Mouse (Mus musculus): ENCODE results near the gene Mtmr4.

Gene Mtmr4

DNA sequence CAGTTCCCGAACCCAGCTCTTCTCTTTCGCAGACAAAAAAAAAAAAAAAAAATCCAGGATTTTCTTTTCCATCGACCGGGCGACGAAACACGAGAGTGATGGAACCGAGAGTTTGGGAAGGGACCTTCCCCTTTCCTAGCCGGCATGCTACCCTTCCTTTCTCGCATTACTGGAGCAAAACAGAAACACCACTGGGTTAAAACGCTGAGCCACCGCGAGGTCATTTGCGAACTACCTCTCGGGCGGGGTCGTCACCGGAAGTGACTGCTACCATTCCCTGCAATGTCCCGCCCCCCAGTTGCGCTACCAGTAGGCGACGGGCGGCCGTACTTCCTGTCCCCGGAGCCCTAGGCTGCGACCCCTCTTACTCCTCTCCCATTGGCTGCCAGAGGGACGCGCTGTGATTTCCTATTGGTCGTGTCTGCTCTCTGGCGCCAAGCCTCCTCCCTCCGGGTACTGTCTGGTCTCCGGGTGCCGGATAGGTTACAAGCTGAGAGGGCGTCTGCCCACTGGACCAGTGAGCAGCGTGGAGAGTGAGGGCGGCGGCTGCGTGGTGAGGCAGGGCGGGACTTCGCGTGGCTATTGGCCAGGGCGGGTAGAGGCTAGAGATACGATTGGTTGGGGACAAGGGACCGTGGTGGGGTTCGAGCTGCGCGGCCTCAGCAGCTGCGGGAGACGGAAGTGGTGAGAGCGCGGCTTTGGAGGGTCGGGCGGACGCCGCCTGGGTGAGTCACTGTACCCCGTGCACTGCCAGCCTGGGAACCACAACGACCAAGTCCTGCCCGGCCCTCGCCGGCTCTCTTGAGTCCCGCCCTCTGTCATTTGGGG is at the start of gene Mtmr4:
Gene Mtmr4 (plus strand): TSS at position 637 of the 828 bp plus-strand sequence.
- peak; percentile 99 to 100 for DNase-seq

GRCm38 (mm10) chr11:87542285-87542684 is 49.7 kb upstream of the Mtmr4 start:
- peak; percentile 23 to 36 for DNase-seq

GRCm38 (mm10) chr11:87542906-87543305 is 49.1 kb upstream of the Mtmr4 start:
- peak; percentile 80 to 87 for DNase-seq

GRCm38 (mm10) chr11:87553342-87553741 is 38.6 kb upstream of the Mtmr4 start:
- no peak for DNase-seq

- no peak for DNase-seq
Observed at GRCm38 (mm10) chr11:87554386-87554785, 37.6 kb upstream of the Mtmr4 start.

DNA sequence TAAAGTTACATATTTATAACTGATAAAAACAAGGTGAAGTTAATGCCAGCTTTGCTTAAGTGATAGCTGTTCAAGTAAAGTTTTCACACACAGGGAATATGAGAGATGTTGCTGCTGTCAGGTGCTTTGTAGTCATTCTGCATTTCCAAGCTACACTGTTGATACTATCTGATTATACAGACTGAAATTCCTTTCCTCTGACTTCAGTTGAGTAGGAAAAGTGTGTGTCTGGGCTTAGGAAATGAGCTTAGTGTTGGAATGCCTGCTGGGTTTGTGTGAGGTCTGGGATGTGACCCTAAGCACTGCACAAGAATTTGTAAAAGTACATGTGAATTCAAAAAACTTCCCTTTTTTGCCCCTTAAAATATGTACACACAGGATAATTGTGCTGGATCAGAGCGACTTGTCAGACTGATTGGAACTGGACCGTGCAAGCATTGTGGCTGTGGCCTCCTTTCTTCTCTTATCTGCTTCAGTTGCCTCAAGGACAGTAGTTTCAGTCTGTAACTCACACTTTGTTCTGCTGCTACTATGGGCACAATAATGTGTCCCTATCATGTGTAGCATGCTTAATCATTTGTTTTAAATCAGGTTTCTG is 36.8 kb upstream of the Mtmr4 start:
- no peak for DNase-seq

DNA sequence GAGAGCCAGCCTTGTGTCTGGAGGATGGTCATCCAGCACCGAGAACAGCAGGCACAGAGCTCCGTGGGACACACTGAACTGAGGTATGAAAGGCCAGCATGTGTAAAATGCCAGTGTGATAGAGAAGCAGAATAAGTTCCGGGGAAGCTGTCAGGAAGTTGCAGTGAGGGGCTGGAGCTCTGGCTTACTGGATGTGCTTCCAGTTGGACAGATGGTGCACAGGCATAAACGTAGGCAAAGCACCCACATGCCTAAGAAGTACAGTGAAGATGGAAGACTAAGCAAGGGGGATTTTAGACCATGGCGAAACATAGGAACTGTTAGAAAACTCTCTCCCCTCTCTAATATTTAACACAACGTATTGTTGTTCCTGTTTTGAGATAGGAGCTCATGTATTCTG is 30.8 kb upstream of the Mtmr4 start:
- DNase-seq = no peak

DNA sequence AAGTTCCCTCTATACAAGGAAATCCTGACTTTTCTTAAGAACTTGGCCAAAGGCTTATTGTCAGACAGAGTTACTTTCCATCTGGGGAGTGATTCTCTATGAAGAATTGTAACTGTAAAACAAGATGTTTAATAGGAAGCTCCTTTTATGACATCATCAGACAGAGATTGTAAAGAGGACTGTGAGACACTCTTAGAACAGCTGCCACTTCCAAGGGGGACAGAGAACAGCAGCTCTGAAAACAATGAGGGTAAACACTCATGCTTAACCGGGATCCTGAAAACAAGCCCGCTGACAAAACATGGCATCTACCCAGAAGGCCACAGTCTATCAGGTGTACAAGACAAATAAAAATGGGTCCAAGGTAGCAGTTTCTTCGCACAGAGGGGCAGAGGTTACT is 25.5 kb upstream of the Mtmr4 start, which contains the start of gene Gm11492:
Gene Gm11492 (plus strand): TSS at position 153 of the 400 bp plus-strand sequence.
- DNase-seq = no peak

- peak in 1 of 2 experiments; percentile 38 for DNase-seq
Observed at GRCm38 (mm10) chr11:87568255-87568953, 23.6 kb upstream of the Mtmr4 start, which contains the start of gene Sept4. Gene Sept4, plus strand, starts transcription at chr11:87568903.

DNA sequence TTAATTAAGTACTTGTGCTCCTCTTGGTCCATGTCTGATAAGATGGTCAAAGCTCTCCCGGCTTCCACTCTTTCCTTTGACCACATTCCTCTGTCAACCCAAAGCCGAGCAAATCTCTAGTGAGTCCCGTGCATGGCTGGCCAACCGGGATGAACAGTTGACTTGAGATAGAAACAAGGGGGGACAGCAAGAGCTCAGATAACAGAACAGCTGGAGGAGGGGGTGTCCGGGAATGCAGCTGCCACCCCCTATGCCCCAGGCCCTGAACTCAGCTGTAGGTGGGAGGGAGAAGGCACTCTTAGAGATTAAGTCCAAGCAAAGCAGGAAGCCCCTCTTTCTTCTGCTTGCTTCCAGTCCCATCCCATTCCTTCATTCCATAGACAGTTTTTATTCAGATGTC is 21.2 kb upstream of the Mtmr4 start:
- no peak for DNase-seq

GRCm38 (mm10) chr11:87571361-87571950 is 20.5 kb upstream of the Mtmr4 start:
- DNase-seq = no peak

- DNase-seq = peak in 1 of 2 experiments; percentile 57
Observed at GRCm38 (mm10) chr11:87573751-87574150, 18.2 kb upstream of the Mtmr4 start.

GRCm38 (mm10) chr11:87574520-87575180 is 17.3 kb upstream of the Mtmr4 start:
- DNase-seq = no peak

GRCm38 (mm10) chr11:87577601-87578248 is 14.2 kb upstream of the Mtmr4 start:
- DNase-seq = no peak

DNA sequence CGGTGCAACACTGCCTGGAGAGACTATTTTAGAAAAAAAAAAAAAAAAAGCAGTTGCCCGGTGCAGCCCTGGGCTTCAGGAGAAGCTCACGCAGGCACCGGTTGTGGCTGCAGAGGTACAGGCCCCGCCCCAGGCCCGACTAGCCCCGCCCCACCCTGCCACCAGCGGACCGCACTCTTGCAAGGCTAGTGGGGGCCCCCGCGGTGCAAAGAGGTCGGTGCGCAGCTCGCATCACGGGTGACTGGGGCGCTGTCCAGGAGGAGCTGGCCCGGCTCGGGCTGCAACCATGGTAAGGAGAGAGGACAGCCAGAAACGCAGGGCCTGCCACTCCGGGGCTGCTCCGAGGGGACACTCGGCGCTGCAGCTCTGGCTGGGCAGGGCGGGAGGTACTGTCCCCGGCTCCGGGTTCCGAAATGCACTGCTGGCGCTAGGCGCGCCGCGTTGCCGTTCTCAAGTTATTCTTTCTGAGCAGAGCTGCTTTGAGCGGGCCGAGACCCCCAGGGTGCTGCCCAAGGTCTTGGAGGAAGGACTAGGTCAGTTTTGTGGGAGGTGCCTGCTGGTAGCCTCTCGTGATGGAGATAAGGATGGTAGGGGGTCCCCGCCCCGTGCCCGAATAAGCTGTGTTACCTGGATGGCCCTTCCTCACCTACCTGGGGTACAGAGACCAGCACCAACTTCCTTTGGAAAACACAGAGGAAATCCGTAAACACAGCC is 13.6 kb upstream of the Mtmr4 start:
- DNase-seq = peak; percentile 86 to 88

GRCm38 (mm10) chr11:87578963-87579601 is 12.9 kb upstream of the Mtmr4 start:
- DNase-seq = peak; percentile 67 to 72

DNA sequence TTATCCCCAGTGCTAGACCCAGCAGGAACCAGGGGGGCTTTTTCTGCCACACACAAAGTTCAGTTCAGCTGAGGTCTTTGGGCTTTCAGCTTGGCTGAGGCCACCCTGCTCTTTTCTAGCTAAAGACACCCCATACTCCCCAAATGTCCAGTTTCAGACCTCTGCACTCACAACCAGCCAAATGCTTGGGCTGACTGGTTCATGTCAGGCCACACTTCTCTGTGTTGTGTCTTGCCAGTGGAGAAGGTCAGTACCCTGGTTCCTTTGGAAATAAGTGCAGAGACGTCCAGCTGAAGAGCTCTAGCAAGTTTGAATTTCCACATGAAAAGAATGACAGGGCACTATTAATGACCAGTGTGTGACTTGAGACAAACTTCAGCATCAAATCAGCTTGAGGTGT is 12.2 kb upstream of the Mtmr4 start:
- DNase-seq = no peak

DNA sequence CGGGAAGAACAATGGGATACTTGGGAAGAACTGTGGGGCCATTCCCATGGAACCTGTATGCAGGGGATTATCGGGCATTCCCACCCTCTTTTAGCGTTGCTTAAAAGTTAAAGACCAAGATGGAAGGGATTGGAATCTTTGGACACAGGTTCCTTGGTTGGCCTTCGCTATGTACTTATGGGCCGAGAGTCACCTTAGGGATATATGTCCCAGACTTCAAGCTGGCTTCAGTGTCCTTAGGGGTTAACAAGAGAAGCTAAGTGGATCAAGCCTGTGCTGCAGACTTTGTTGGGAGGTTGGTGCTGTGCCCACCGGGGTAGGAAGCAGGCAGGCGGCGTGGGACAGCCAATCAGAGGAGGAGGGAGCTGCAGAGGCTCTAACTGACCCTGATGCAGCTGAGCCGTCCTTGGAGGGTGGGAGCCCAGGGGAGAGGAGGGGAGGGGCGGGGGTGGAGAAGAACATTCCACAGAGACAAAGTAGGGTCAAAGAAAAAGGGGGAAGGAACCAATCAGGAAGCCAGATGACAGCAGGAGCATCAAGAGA is 11.3 kb upstream of the Mtmr4 start:
- peak in 1 of 2 experiments; percentile 39 for DNase-seq

- peak in 1 of 2 experiments; percentile 44 for DNase-seq
Observed at GRCm38 (mm10) chr11:87581161-87581865, 10.6 kb upstream of the Mtmr4 start.
